Mouse (Mus musculus) lung, postnatal 4 days (tissue): ENCODE data around the gene Cacna2d3.

Source experiments
- DNase-seq, 2 experiments: peaks; one replicate each; pipeline ENCODE4 v3.0.0; 2021

Cacna2d3 gene

GRCm38 (mm10) chr14:29051951-29052835 lies 669.5 kb downstream of the Cacna2d3 start:
- no peak for DNase-seq

GRCm38 (mm10) chr14:29042355-29042754 lies 679.3 kb downstream of the Cacna2d3 start:
- no peak for DNase-seq

GRCm38 (mm10) chr14:29041498-29041897 lies 680.2 kb downstream of the Cacna2d3 start:
- DNase-seq, result no peak

GRCm38 (mm10) chr14:29040606-29041364 lies 680.9 kb downstream of the Cacna2d3 start:
- peak in 1 of 2 experiments; percentile 41 for DNase-seq

- no peak for DNase-seq
Observed at GRCm38 (mm10) chr14:29038246-29038645, 683.4 kb downstream of the Cacna2d3 start.

- DNase-seq, result no peak
Observed at GRCm38 (mm10) chr14:29031858-29032395, 689.7 kb downstream of the Cacna2d3 start.

- no peak for DNase-seq
Observed at GRCm38 (mm10) chr14:29030519-29030918, 691.1 kb downstream of the Cacna2d3 start.

GRCm38 (mm10) chr14:29029896-29030420 lies 691.7 kb downstream of the Cacna2d3 start:
- DNase-seq, result no peak

- no peak for DNase-seq
Observed at GRCm38 (mm10) chr14:29029107-29029469, 692.6 kb downstream of the Cacna2d3 start.

- no peak for DNase-seq
Observed at GRCm38 (mm10) chr14:29028391-29029106, 693.1 kb downstream of the Cacna2d3 start.

- DNase-seq, result no peak
Observed at GRCm38 (mm10) chr14:29027276-29027675, 694.4 kb downstream of the Cacna2d3 start.

- no peak for DNase-seq
Observed at GRCm38 (mm10) chr14:29025335-29025734, 696.3 kb downstream of the Cacna2d3 start.

- DNase-seq, result no peak
Observed at GRCm38 (mm10) chr14:29023246-29023645, 698.4 kb downstream of the Cacna2d3 start.

- DNase-seq, result no peak
Observed at GRCm38 (mm10) chr14:29021295-29021694, 700.4 kb downstream of the Cacna2d3 start.

- no peak for DNase-seq
Observed at GRCm38 (mm10) chr14:29018316-29019000, 703.2 kb downstream of the Cacna2d3 start.

GRCm38 (mm10) chr14:29017883-29018282 lies 703.8 kb downstream of the Cacna2d3 start, which contains the start of gene Lrtm1:
TSS of gene Lrtm1 (plus strand) at chr14:29018208.
- DNase-seq, result no peak

- no peak for DNase-seq
Observed at GRCm38 (mm10) chr14:29015896-29016295, 705.8 kb downstream of the Cacna2d3 start.

GRCm38 (mm10) chr14:29014680-29015079 lies 707.0 kb downstream of the Cacna2d3 start:
- DNase-seq, result no peak

GRCm38 (mm10) chr14:29013161-29013560 lies 708.5 kb downstream of the Cacna2d3 start:
- no peak for DNase-seq

GRCm38 (mm10) chr14:29009644-29010043 lies 712.0 kb downstream of the Cacna2d3 start:
- no peak for DNase-seq

- no peak for DNase-seq
Observed at GRCm38 (mm10) chr14:29005228-29005840, 716.3 kb downstream of the Cacna2d3 start.
